Mouse (Mus musculus): ENCODE data around the gene Gm44596.

Gm44596 gene
- long read RNA-seq, experiment 1 = 0 reads
- long read RNA-seq, experiment 2 = 0 reads

DNA sequence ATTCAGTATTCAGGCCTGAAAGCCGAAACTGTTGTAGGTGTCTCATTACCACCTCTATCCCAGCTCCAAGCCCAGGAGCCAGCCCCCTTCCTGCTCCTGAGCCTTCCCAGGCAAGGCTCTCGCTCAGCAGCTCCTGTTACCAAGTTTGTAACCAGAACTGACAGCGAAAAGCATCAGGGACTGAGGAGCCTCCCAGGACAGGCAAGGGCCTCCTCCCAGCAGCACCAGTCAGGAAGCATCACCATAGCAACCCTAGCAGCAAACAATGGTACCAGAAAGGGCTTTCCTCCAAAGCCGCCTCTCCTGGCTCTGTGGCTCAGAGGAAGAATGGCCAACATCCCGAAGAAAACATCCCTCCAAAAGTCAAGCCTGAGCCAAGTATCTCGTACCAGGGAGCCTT lies at the start of gene Gm44596, which contains the start of gene Tex52:
Gene Gm44596 (plus strand): TSS at position 312 of the 400 bp plus-strand sequence.
Gene Tex52 (plus strand): TSS at position 265 of the 400 bp plus-strand sequence.
- intact Hi-C loops (cut with DNase I) = no loop called here

DNA sequence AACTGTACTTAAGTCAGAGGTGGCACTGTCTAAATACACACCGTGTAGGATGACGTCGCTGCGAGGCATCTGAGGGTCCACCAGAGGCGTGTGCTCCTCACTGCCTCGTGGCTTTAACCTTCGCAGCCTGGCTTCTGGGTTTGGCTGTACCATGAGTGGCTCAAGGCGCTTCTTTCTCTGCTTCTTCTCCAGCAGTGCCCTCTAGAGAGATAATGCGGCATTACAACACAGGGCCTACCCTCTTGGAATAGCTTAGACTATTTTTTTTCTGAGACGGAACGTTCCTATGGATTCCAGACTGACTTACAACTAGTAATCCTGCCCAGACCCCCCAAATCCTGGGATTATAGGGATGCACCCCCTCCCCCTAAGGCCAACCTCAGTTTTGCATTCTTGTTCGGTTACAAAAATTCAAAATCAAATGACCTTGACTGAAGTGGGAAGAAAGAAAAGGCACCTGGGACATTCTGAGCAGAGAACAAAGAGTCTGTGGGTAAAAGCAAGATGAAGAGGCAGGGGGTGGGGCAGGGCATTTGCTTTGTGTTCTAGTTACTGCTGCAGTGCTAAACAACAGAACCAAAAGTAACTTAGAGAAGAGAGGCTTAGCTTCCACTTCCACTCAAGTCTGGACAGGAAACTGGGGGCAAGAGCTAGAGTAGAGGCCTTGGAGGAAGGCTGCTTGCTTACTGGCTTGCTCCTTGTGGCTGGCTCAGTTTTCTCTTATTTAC lies 40.7 kb upstream of the Gm44596 start:
- intact Hi-C loops (cut with DNase I) = no loop called here

DNA sequence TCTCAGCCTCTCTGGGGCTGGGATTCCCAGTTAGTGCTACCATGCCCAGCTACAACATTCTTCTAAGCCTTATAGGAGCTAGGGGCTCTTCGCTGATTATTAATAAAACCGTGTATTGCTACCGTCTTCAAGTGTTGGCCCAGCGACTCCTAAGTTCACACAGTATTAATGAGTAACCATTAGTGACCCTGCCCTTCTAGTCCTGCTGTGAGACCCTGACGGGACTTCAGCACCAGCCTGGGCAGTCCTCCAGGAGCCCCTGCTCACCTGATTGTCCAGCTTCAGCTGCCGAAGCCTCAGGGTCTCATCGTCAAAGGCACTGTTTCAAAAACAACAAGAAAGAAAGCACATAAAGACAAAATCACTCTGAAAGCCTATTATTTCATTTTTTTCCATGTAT lies 37.8 kb upstream of the Gm44596 start:
- intact Hi-C loops (cut with DNase I) = no loop called here

DNA sequence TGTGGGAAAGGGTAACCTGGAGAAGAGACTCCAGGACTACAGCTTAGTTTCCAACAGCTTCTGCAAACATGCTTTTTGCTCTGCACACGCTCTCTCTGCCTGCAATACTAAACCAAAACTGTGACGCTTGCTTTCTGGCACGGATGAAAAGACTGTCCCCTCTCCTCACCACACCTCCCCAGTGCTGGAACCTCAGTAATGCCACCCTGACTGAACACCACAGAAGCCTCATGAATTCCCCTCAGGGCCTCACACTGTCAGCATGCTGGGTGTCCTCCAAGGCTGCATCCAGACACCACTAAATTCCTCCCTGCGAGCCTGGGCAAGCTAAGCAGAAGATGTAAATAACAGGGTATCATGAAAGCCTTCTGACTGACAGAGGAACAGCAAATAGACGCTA lies 36.4 kb upstream of the Gm44596 start:
- intact Hi-C loops (cut with DNase I) = no loop called here

DNA sequence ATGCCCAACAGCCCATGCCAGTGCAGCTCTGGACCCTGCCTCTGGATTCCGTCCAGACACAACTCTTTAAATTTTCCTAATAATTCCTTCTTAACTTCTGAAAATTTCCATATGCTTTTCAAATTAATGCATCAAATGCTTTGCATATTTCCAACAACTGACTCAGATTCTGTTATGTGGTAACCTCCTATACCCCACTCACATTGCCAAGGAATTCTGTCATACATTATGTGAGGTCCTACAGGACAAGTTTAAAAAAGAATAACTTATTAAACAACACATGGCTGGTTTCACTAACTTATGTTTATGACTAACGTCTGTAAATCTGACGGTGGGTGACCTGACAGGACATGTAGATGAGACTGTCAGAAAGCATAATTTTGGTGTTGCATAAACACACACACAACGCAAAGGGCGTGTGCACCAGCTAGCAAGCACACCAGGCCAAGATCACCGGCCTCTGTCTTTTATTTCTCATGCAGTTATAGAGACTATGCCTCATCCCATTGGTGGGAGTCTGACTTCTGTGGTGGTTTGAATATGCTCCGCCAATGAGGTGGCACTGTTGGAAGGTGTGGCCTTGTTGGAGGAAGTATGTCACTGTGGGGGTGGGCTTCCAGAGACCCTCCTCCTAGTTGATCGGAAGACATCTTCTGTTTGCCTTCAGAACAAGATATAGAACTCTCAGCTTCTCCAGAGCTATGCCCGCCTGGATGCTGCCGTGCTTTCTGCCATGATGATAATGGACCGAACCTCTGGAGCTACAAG lies 33.2 kb upstream of the Gm44596 start:
- intact Hi-C loops (cut with DNase I) = no loop called here

DNA sequence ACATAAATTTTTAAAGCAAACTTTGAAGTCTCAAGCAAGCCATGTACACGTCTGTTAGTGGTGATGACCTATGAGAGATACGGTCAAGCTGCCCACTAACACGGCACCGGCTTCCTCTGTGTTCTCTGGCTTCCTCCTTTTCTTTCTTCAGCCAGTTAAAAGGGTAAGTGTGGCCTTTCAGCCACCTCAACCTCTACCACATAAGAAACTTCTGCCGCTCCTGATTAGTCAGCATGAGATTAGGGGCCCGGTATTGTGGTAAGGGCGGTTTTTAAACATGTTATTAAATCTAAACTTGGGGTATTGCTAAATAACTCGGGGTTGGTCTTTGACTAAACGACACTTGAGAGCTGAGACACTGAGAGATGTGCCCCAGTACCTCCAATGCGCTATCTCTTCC lies 29.7 kb upstream of the Gm44596 start:
- intact Hi-C loops (cut with DNase I) = no loop called here

DNA sequence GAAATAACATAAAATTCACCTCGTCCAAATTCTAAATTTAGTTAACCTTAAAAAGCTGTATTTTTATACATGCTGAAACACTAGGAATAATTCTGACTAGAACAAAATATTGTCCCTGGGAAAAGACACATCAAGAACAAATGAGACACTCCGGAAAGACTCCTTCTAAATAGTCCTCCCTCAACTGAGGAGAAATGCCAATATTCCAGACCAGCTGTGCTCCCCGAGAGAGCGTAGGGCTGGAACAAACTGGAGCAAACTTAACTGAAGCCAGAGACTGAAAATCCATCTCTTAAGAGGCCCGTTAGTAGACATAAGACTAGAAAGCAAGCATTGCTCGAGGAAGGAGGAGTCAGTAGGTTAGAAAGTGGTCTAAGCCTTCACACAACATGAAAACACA lies 28.5 kb upstream of the Gm44596 start:
- intact Hi-C loops (cut with DNase I) = no loop called here

DNA sequence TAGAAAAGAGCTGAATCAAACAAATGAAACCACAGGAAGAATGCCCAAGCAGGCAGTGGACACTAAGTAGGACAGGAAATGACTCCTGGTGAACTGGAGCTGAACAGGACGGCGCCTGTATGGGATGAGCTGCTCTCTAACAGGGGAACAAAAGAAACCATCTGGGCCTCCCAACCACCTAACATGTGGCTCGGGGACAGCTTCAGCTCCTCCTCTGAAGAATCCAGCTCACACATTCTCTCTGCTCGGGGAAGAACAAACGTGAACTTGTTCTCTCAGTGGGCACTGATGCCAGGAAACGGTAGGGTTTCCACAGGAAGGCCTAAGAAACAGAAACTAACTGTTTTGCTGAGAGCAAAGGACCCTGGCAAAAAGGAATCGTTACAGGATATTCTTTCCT lies 25.6 kb upstream of the Gm44596 start:
- intact Hi-C loops (cut with DNase I) = no loop called here

DNA sequence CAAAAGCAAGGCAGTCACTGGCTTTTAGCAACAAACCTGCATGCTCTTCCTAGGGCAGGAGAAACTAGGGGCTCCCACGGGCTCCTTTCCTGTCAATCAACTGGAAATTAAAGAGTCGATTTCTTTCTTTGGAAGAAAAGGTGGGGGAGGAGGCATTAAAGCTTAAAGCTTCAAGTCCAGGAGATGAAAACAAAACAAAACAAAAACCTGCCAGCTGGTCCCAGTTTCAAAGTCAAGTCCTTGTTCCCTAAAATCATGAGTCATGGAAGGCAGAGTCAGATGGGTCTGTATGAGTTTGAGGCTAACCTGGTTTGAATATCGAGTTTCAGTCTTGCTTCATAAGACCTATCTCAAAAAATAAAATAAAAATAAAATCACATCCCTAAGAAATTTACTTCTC lies 21.2 kb upstream of the Gm44596 start:
- intact Hi-C loops (cut with DNase I) = no loop called here

DNA sequence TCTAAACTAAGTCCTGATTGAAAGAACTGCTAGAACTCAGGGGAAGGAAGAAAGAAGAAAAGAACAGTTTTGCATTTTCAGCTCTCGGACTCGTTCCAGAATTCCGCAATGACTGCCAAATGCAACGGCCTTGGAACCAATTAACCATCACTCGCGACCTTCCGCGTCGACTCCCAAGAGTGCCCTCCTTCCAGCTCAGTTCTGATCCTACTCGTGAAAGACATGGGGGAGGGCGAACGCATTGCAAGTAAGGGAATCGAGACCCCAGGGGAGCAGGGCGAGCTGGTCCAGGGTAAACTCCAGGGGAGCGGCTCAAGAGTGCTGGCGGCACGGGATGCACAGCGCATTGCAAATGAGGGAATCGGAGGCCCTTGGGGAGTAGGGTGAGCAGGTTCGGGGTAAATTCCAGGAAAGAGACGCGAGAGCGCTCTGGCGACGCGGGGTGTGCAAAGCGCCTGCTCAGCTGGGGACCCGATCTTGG lies 20.1 kb upstream of the Gm44596 start:
- intact Hi-C loops (cut with DNase I) = loop anchor here (5.0 kb wide), 1 partner anchor 118 kb away; no protein-coding TSS in a partner anchor

DNA sequence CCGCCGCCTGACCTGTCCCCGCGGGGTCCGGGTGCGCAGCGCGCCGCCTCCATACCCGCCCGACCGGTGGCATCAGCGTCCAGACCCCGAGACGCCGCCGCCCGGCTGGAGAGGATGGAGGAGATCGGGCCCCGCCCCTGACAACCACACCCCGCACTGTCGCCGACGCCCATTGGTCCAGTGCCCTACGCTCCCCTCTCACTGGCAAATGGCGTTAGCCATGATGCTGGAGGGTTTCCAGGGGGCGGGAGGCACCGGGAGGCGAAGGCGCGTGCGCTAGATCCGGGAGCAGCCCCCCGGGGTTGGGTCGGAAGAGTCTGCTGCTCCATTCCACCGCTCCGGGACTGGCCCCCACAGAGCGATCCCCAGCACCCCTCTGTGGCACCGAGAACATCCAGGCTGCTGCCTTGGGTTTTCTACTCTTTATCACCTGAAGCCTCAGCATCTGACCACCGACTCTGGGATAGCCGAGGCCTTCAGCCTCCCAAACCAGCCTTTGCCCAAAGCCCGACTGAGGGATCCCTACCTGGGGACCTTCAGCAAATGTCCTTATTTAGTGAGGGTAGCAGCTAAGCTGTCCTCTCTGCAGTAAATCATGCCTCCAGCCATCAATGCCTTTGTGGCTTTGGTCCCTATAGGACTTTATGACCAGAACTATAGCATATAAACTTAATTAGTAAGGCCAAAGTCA lies 19.4 kb upstream of the Gm44596 start, which contains the start of gene Tulp3:
Gene Tulp3 (minus strand): TSS at position 126 of the 691 bp plus-strand sequence.
- intact Hi-C loops (cut with DNase I) = loop anchor here (5.0 kb wide), 1 partner anchor 119 kb away; no protein-coding TSS in a partner anchor

DNA sequence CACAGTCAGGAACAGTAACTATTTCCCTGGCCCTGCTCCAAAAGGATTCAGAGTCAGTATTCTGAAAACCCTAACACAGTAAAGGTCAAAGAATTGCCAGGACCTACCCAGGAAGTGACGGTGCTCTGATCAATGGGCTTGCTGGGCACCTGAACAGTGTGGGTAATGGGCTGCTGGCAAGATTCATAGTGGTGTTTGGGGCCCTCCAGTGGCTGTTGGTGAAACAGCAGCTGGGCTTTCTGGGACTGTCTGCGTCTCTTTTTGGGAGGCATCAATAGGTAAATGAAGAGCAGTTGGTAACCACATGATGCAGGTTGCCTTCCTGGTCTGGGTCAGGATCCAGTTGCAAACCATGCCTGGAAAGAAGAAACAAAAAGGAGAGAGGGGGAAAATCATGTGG lies 16.3 kb upstream of the Gm44596 start:
- intact Hi-C loops (cut with DNase I) = loop anchor here (1.0 to 5.0 kb wide), 2 partner anchors 41 to 122 kb away; no protein-coding TSS in a partner anchor

DNA sequence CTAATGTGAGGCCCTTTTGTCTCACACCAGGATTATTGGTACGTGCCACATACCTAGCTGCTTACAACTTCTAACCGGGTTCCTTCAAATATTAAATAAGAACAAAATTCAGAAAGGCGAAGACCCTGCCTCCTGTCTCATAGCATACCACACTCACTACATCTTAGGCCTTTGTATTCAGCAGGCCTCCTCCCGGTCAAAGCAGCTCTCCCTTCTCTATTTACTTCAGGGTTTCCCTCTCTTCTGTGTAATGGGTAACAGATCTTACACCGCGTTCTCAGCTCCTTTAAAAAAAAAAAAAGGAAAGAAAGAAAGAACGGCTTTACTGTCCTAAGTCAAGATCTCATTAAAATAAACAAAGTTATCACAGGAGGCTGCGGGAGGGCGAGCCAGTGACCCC lies 13.4 kb upstream of the Gm44596 start:
- intact Hi-C loops (cut with DNase I) = no loop called here

DNA sequence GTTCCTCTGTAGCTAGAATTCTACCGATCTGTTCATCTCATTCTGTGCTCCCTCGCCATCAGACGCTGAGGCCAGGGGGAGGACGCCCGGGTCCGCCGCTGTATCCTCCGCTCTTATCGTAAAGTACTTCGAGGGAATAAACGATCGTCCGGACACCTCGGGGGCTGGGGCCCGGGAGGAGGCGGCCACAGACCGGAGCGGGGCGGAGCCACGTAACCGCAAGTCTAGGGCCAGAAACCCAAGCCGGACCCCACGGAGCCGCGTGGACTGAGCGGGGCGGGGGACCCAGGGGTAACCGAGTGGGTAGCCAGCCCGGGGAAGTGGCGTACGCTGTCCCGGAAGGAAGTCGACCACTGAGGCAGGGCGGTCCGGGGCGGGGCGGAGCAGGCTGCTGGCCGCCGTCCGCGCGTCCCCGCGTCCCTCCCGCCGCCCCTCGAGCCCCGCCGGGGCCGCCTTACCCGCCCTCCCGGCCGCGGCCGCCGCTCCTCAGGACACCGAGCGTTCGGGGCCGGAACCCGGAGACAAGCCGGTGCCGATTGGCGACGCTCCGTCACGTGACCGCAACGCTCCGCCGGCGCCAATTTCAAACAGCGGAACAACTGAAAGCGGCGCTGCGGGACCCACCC lies 12.8 kb upstream of the Gm44596 start, which contains the start of the genes Rhno1 and Foxm1:
Gene Rhno1 (minus strand): TSS at position 531 of the 626 bp plus-strand sequence.
Gene Foxm1 (plus strand): TSS at position 587 of the 626 bp plus-strand sequence.
- intact Hi-C loops (cut with DNase I) = no loop called here

DNA sequence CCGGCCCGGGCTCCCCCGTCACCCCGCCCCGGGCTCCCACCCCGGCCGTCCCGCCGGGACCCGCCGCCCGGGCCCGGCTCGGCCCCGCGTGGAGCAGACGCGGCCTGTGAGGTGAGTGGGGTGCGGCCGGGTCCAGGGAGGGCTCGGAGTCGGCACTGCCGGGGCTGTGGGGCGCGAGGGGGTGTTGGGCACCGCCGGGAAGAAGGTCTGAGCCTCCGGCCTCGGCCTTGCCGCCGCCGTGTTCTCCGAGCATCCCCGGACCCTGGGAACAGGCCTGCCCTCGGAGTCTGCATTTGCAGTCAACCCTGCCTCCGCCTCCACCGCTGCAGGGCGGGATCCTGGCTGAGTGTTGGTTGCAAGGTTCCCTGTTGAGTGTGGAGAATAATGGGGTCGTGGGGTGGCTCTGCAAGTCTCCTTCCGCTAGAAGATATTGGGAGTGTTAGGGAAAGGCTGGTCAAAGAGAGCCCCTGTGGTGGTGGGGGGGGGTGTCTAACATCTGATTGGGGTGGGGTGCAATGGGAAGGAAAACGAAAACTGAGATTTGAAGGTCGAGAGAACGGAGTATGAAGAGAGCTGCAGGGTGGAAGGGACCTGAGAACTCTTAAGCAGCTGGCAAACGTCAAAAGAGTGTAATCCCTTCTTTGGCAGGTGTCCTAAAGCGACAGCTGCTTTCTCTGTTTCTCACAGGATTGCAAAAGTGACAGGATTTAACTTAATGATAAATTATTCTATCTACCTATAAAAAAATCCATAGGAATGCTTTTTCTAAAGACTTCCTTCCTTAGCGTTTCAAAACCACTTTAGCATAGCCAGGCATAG lies 12.1 kb upstream of the Gm44596 start:
- intact Hi-C loops (cut with DNase I) = no loop called here

DNA sequence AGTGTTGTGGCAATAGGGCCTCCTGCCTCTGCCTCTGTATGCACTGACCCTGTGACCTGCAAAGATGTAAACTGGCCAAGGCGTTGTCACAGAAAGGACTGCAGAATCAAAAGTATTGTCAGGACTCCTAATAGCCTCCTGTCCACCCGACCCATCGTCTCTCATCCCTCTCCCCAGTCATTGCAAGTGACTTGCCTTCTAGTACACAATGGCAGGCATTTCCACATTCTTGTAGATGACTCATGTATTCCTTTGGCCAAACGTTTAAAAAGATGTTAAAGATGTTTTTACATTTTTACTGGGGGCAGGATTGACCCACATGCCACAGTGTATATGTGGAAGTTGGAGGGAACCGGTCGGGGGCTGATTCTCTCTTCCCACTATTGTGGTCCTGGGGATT lies 10.6 kb upstream of the Gm44596 start:
- intact Hi-C loops (cut with DNase I) = no loop called here

DNA sequence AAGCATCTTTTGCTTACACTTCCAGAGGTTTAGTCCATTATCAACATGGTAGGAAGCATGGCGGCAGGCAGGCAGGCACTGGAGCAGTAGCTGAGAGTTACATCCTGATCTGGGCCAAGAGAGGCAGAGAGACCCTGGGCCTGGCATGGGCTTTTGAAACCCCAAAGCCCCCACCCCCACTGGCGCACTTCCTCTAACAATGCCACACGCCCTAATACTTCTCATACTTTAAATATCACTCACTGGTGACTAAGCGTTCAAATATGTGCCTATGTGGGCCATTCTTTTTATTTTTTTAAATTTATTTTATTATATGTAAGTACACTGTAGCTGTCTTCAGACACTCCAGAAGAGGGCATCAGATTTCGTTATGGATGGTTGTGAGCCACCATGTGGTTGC lies 8.8 kb upstream of the Gm44596 start:
- intact Hi-C loops (cut with DNase I) = no loop called here

DNA sequence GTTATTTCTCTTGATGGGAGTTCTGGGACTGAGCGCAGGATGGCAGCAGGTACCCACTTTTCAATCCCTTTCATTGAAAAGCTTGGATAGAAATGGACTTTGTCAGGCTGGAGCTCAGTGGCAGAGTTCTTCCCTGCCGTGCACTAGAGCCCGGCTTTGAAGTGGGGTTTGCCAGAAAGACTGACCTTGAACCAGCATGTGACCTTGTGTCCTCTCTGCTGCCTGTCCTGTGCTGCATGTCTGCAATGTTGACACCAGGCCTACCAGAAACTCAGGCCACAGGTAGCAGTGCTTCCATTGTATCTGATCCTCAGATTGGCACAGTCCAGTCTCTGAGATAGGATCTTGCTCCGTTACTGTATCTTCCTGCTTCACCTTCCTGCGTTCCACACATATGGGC lies 5.3 kb upstream of the Gm44596 start:
- intact Hi-C loops (cut with DNase I) = loop anchor here (5.0 kb wide), 1 partner anchor 42 kb away; no protein-coding TSS in a partner anchor

DNA sequence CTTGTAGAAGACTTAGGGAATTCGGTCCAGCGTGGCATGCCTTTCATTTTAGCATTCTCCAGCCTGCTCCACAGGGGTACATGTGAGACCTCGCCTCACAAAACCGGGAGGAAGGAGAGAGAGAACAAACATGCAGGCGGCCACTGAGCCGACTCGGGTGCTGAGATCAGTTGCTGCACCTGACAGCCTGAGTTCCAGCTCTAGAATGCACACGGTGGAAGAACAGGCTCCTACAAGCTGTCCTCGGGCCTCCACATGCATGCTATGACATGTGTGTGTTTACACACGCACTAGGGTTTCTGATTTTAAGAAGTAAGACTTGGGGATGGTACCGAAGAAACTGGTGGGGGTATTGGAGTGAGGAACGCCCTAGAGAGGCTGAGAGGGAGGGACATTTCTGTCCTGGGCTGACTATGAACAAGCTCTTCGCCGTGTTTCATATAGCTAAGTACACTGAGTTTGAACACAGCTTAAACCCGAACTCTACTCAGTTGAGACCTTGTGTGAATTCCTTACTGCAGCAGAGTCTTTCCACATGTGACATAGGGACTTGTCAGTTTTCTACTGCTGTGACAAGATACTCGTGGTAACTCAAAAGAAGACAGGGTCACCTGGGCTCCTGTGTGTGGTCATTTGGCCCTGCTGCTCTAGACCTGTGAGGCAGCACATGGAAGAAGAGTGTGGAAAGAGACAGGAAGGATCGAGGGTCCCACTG lies 1.2 kb downstream of the Gm44596 start:
- intact Hi-C loops (cut with DNase I) = no loop called here

Measured in adrenal gland (tissue).